Mouse (Mus musculus): Measurements from ENCODE around the gene Efcab2. TPM values are rescaled to one million over a fixed set of nuclear protein-coding genes. Genes with fewer than 3 reads are reported as not detected.

Efcab2 gene
- polyA plus RNA-seq, 1 experiment from 2014 or later, result 12.7 TPM

- no peak overlapping the region for H3K9ac ChIP-seq (ENCODE audit: low read depth, low read length)
- no peaks in the 10 kb centered on the region for H3K9me3 ChIP-seq (replicated peaks; ENCODE audit: control insufficient read depth, low read length)
- H3K27ac ChIP-seq (ENCODE audit: low read depth, low read length), result no peak overlapping the region
- WGBS (ENCODE audit: insufficient replicate concordance), result 39% methylated on average over 1 of the region's 1 CpGs
- H3K4me1 ChIP-seq (ENCODE audit: control insufficient read depth, insufficient read depth, low read length), result no peaks in the 10 kb centered on the region
- no peaks in the 10 kb centered on the region for H3K36me3 ChIP-seq (ENCODE audit: control insufficient read depth, insufficient read depth, low read length)
- no peak for ATAC-seq (replicated peaks; ENCODE audit: insufficient number of reproducible peaks, low FRiP score, low TSS enrichment)
- no peak overlapping the region for H3K4me2 ChIP-seq
- no peaks in the 10 kb centered on the region for H3K27me3 ChIP-seq (ENCODE audit: control insufficient read depth, insufficient read depth, low read length)
- H3K4me3 ChIP-seq (ENCODE audit: low read depth, low read length), result no peak overlapping the region
Measured at GRCm38 (mm10) chr1:178496841-178497240, 91.0 kb downstream of the Efcab2 start.

DNA sequence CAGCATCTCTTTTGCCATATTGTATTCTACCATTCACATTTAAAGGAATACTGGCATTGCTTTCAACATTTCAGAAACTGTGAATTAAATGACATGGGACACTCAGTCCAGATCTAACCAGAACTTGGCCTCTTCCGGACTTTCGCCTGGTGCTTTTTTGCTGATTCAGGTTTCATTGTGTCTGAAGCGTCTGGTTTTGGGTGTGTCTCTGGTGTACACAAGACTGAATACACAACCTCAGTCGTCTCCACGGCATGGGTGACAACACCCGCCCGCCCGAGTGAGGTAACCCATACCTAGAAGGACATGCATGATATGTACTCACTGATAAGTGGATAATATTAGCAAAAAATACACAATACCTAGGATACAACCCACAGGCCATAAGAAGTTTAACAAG, 101.1 kb downstream of the Efcab2 start:
- Histone ChIP-seq H3K27me3 (ENCODE audit: control insufficient read depth, insufficient read depth, low read length) (no peaks in the 10 kb centered on the region), H3K9ac (ENCODE audit: low read depth, low read length) (no peak overlapping the region), H3K4me2 (no peak overlapping the region), H3K4me3 (ENCODE audit: low read depth, low read length) (no peak overlapping the region), H3K9me3 (replicated peaks; ENCODE audit: control insufficient read depth, low read length) (no peaks in the 10 kb centered on the region), H3K36me3 (ENCODE audit: control insufficient read depth, insufficient read depth, low read length) (no peaks in the 10 kb centered on the region), H3K27ac (ENCODE audit: low read depth, low read length) (no peak overlapping the region), H3K4me1 (ENCODE audit: control insufficient read depth, insufficient read depth, low read length) (no peaks in the 10 kb centered on the region)
- no peak for ATAC-seq (replicated peaks; ENCODE audit: insufficient number of reproducible peaks, low FRiP score, low TSS enrichment)
- WGBS (ENCODE audit: insufficient replicate concordance), result 83% methylated on average over 8 of the region's 8 CpGs

DNA sequence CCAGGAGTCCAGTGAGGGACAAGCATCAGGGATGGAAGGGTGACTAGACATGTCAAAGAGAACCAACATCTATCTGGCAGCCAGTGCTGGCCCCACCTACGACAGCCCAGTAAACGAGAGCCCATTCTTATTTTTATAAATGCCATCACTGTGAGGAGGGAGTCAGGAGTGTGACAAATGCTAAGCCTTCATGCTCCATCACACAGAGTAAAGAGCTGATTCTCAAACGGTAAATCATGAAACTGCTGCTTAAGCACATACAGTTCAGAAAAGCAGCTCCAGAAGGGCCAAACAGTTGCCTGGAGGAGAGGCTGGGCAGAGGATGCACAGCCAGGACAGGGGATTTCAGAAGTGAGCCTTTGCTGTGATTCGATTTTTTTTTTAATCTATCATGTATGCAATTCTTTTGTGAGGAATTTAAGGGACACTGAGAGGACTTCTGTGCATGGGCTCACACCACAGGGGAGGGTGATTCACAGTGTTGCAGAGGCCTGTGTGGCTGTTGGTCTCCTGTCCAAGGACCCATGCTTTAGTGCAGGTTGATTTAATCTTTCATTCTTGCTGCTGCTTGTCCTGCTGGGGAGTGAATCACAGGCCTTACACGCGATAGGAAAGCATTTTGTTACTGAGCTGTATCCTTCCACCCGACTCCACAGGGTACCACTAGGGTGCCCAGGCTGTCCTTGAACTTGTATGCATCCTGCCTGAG, 106.6 kb downstream of the Efcab2 start:
- Histone ChIP-seq H3K9me3 (replicated peaks; ENCODE audit: control insufficient read depth, low read length) (no peaks in the 10 kb centered on the region), H3K27me3 (ENCODE audit: control insufficient read depth, insufficient read depth, low read length) (no peaks in the 10 kb centered on the region), H3K4me3 (ENCODE audit: low read depth, low read length) (no peak overlapping the region), H3K4me1 (ENCODE audit: control insufficient read depth, insufficient read depth, low read length) (no peaks in the 10 kb centered on the region), H3K36me3 (ENCODE audit: control insufficient read depth, insufficient read depth, low read length) (no peaks in the 10 kb centered on the region), H3K4me2 (no peak overlapping the region), H3K27ac (ENCODE audit: low read depth, low read length) (no peak overlapping the region), H3K9ac (ENCODE audit: low read depth, low read length) (no peak overlapping the region)
- no peak for ATAC-seq (replicated peaks; ENCODE audit: insufficient number of reproducible peaks, low FRiP score, low TSS enrichment)
- 66% methylated on average over 7 of the region's 7 CpGs for WGBS (ENCODE audit: insufficient replicate concordance)

GRCm38 (mm10) chr1:178513954-178514353, 108.1 kb downstream of the Efcab2 start:
- Histone ChIP-seq H3K4me1 (ENCODE audit: control insufficient read depth, insufficient read depth, low read length) (no peaks in the 10 kb centered on the region), H3K4me3 (ENCODE audit: low read depth, low read length) (no peak overlapping the region), H3K9ac (ENCODE audit: low read depth, low read length) (no peak overlapping the region), H3K27me3 (ENCODE audit: control insufficient read depth, insufficient read depth, low read length) (no peaks in the 10 kb centered on the region), H3K4me2 (no peak overlapping the region), H3K27ac (ENCODE audit: low read depth, low read length) (no peak overlapping the region), H3K9me3 (replicated peaks; ENCODE audit: control insufficient read depth, low read length) (no peaks in the 10 kb centered on the region), H3K36me3 (ENCODE audit: control insufficient read depth, insufficient read depth, low read length) (no peaks in the 10 kb centered on the region)
- no peak for ATAC-seq (replicated peaks; ENCODE audit: insufficient number of reproducible peaks, low FRiP score, low TSS enrichment)
- 51% methylated on average over 5 of the region's 8 CpGs for WGBS (ENCODE audit: insufficient replicate concordance)

GRCm38 (mm10) chr1:178515839-178516238, 110.0 kb downstream of the Efcab2 start:
- H3K27ac ChIP-seq (ENCODE audit: low read depth, low read length), result no peak overlapping the region
- H3K9ac ChIP-seq (ENCODE audit: low read depth, low read length), result no peak overlapping the region
- 75% methylated on average over 2 of the region's 2 CpGs for WGBS (ENCODE audit: insufficient replicate concordance)
- no peaks in the 10 kb centered on the region for H3K9me3 ChIP-seq (replicated peaks; ENCODE audit: control insufficient read depth, low read length)
- H3K27me3 ChIP-seq (ENCODE audit: control insufficient read depth, insufficient read depth, low read length), result no peaks in the 10 kb centered on the region
- H3K4me3 ChIP-seq (ENCODE audit: low read depth, low read length), result no peak overlapping the region
- H3K4me2 ChIP-seq, result no peak overlapping the region
- no peak for ATAC-seq (replicated peaks; ENCODE audit: insufficient number of reproducible peaks, low FRiP score, low TSS enrichment)
- H3K4me1 ChIP-seq (ENCODE audit: control insufficient read depth, insufficient read depth, low read length), result no peaks in the 10 kb centered on the region
- H3K36me3 ChIP-seq (ENCODE audit: control insufficient read depth, insufficient read depth, low read length), result no peaks in the 10 kb centered on the region

- no peaks in the 10 kb centered on the region for H3K9me3 ChIP-seq (replicated peaks; ENCODE audit: control insufficient read depth, low read length)
- no peak overlapping the region for H3K9ac ChIP-seq (ENCODE audit: low read depth, low read length)
- no peaks in the 10 kb centered on the region for H3K4me1 ChIP-seq (ENCODE audit: control insufficient read depth, insufficient read depth, low read length)
- no peaks in the 10 kb centered on the region for H3K36me3 ChIP-seq (ENCODE audit: control insufficient read depth, insufficient read depth, low read length)
- WGBS (ENCODE audit: insufficient replicate concordance), result 83% methylated on average over 5 of the region's 5 CpGs
- H3K4me3 ChIP-seq (ENCODE audit: low read depth, low read length), result no peak overlapping the region
- no peak overlapping the region for H3K27ac ChIP-seq (ENCODE audit: low read depth, low read length)
- no peaks in the 10 kb centered on the region for H3K27me3 ChIP-seq (ENCODE audit: control insufficient read depth, insufficient read depth, low read length)
- no peak for ATAC-seq (replicated peaks; ENCODE audit: insufficient number of reproducible peaks, low FRiP score, low TSS enrichment)
- no peak overlapping the region for H3K4me2 ChIP-seq
Measured at GRCm38 (mm10) chr1:178522389-178522788, 116.5 kb downstream of the Efcab2 start.

DNA sequence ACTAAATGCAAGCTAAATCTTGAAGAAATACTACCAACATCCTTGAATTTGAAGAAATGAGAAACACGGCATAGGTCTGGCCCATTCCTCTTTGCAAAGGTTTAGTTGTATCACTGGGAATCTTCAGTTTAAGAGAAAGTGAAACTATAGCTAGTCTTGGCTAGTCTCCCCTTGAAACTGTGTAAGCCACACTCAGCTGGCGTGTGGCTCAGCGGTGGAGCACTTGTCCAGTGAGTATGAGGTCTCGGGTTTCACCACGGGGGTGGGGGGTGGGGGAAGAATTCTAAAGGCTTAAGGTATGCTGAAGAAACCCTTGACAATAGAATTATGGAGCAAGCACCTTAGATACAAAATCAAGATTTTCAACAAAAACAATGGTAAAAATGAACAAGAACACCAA, 117.3 kb downstream of the Efcab2 start:
- Histone ChIP-seq H3K9ac (ENCODE audit: low read depth, low read length) (no peak overlapping the region), H3K27me3 (ENCODE audit: control insufficient read depth, insufficient read depth, low read length) (no peaks in the 10 kb centered on the region), H3K4me2 (no peak overlapping the region), H3K36me3 (ENCODE audit: control insufficient read depth, insufficient read depth, low read length) (no peaks in the 10 kb centered on the region), H3K4me3 (ENCODE audit: low read depth, low read length) (no peak overlapping the region), H3K9me3 (replicated peaks; ENCODE audit: control insufficient read depth, low read length) (no peaks in the 10 kb centered on the region), H3K4me1 (ENCODE audit: control insufficient read depth, insufficient read depth, low read length) (peaks cover 2% of the 10 kb centered on the region; the same call in 1 of the 2 replicates), H3K27ac (ENCODE audit: low read depth, low read length) (no peak overlapping the region)
- ATAC-seq (replicated peaks; ENCODE audit: insufficient number of reproducible peaks, low FRiP score, low TSS enrichment), result no peak
- WGBS (ENCODE audit: insufficient replicate concordance), result 40% methylated on average over 5 of the region's 5 CpGs

GRCm38 (mm10) chr1:178527185-178527546, 121.3 kb downstream of the Efcab2 start:
- Histone ChIP-seq H3K27ac (ENCODE audit: low read depth, low read length) (no peak overlapping the region), H3K9me3 (replicated peaks; ENCODE audit: control insufficient read depth, low read length) (no peaks in the 10 kb centered on the region), H3K36me3 (ENCODE audit: control insufficient read depth, insufficient read depth, low read length) (no peaks in the 10 kb centered on the region), H3K4me2 (peak overlapping the region; percentile 100), H3K4me3 (ENCODE audit: low read depth, low read length) (peak overlapping the region; percentile 79), H3K4me1 (ENCODE audit: control insufficient read depth, insufficient read depth, low read length) (peaks cover 8% of the 10 kb centered on the region), H3K9ac (ENCODE audit: low read depth, low read length) (peak overlapping the region; percentile 86; the same call in 1 of the 2 replicates), H3K27me3 (ENCODE audit: control insufficient read depth, insufficient read depth, low read length) (no peaks in the 10 kb centered on the region)
- no peak for ATAC-seq (replicated peaks; ENCODE audit: insufficient number of reproducible peaks, low FRiP score, low TSS enrichment)
- under 1% methylated on average over 21 of the region's 21 CpGs for WGBS (ENCODE audit: insufficient replicate concordance)

Measured in heart, embryonic 11.5 days (tissue).